Mouse (Mus musculus) testis, postnatal 14 days (tissue): ENCODE results near the gene Gzmb.
"Not testable (repeated sequence)": the region's sequence is repeated elsewhere in the genome, so short reads cannot be mapped to it uniquely, and the experiment has no call there.

Source experiments
- DNase-seq: peaks from one replicate; pipeline ENCODE4 v3.0.0; 2021; ENCODE audit warnings: low spot score

The Gzmb gene

DNA sequence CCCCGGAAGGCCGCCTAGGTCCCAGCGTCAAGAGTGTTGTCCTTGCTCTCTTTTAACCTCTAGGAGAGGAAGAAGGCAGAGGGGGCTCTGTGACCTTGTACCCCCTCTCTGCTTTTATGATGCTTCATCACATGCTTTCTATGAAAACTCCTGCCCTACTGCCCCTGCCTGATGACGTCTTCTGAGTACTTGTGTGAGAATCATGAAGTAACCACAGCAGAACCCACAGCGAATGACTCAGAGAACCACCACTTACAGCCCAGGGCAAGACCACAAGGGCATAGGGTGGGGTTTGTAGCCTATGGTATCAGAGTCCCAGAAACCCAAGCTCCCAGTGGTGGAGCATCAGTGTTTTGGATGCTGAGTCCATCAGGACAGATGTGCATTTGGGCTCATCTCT lies at the start of gene Gzmb:
TSS of gene Gzmb (minus strand) at position 108 of the 400 bp plus-strand sequence.
- DNase-seq, result no peak

- DNase-seq, result not testable (repeated sequence)
Observed at GRCm38 (mm10) chr14:56311801-56312200, 49.7 kb upstream of the Gzmb start.

DNA sequence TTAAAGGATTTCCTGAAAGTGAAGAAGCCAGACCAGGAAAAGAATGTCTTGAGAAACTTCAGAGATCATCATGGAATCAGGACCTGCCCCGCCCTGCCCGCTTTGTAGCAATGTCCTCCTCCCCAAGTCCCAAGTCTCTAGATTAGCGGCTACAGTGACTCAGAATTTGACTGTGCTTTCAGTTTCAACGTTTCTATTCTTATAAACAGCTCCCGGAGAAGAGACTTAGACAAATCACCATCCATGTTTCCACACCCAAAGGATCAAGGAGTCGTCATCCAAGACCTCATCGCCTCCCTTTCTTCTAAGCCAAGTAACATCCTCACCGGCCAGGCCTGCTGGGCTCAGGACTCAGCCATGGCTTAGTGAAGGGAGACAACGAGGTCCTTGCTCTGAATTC lies 48.2 kb upstream of the Gzmb start:
- no peak for DNase-seq

- no peak for DNase-seq
Observed at GRCm38 (mm10) chr14:56304149-56304548, 42.1 kb upstream of the Gzmb start.

GRCm38 (mm10) chr14:56303506-56304025 lies 41.5 kb upstream of the Gzmb start:
- DNase-seq, result no peak

DNA sequence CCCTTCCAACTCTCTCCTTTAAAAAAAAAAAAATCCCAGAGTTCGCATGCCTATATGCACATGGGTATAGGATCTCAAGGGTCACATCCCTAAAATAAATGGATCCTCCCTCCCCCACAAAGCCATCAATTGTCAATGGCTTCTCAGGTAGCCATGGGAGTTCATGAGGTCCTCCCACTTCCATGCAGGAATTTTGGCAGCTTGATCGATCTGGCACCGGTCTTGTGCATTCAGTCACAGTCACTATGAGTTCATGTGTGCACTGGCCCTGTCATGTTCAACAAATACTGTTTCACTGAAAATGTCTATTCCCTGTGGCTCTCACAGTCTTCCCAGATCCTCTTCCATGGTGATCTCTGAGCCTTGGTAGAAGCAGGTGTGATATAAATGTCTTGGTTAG lies 40.0 kb upstream of the Gzmb start:
- no peak for DNase-seq

DNA sequence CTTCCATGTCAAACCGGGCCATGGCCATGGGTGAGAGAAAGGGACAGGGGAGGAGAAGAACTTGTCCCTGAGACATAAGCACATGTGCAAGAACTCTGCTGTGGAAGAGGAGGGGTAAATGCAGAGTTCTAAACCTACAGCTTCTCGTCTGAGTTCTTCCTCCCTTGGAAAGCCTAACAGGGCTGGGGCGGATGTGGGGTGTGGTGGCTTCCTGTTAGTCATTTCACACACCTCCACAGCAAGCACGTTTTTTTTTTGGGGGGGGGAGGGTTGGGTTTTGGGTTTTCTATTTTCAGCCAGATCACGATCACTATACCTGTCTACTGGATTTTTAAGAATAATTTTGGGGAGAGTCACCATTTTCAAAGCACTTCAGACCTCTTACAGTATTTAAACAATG lies 34.7 kb upstream of the Gzmb start:
- no peak for DNase-seq

DNA sequence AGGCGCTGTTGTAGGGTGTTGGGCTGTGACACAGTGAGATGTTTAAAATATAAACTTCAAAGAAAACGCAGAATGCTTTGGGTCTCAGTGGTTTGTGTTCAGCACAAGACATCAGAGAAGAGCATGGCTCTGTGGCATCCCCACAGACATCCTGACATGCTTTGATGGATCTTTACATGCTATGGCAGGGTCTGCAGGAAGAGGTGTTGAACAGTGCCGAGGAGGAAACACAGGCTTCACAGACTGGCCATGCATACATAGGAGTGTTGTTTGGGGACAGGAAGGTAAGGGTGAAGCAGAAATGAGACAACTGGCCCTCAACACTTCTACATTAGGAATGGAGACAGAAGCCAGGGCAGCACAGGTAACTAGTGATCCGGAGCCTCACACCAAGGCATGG lies 34.0 kb upstream of the Gzmb start:
- DNase-seq, result no peak

DNA sequence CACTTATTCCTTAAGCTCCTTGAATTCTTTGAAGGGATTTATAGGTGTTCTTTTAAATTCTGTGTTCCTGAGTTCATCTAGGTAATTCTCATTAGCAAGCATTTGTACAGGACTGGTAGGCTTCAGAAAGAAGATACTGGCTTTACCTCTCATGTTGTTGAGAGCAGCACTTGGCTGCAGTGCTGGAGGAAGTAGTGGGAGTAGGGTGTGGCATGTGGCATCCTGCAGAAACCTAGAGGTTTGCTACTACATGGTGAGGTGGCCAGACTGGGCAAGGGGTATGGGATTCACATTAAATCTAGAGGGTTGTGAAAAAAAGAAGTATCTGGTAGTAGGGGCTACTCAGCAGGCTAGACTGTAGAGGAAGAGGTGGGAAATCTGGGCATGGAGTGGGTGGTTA lies 31.1 kb upstream of the Gzmb start:
- DNase-seq, result no peak

DNA sequence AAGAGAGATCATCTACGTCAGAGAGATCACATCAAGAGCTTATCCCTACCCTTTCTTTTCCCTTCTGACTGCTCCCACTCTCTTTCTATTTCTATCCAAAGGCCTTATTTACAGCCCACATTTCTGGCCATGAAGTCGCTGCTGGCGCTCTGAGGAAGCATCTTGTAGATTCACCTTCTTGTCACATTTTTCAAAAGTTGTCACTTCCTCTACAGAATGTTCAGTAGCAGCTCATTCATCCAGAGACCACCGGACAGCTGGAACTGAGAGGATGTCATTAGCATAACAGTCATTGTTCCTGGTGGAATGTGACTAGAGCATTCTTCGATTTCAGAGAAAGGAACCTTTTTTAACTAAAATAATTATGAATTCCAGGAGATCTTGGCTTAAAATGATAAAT lies 26.6 kb upstream of the Gzmb start:
- no peak for DNase-seq

DNA sequence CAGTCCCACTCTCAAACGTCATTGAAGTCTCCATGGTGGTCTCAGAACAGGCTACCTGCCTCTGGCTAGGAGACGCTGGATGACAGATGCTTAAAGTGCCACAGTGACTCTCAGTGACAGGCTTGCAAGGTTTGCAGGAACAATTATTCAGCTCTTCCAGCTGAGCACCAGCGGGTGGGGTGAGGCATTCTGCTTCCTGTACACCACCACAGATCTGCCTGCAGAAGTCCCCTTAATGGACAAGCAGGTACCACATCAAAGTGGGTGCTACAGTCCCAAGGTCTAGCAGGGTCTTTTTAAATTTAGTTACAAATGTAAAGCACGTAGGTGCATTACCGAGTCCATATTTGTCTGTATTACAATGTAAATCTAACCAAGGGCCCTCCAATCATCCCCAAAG lies 25.7 kb upstream of the Gzmb start:
- DNase-seq, result no peak

DNA sequence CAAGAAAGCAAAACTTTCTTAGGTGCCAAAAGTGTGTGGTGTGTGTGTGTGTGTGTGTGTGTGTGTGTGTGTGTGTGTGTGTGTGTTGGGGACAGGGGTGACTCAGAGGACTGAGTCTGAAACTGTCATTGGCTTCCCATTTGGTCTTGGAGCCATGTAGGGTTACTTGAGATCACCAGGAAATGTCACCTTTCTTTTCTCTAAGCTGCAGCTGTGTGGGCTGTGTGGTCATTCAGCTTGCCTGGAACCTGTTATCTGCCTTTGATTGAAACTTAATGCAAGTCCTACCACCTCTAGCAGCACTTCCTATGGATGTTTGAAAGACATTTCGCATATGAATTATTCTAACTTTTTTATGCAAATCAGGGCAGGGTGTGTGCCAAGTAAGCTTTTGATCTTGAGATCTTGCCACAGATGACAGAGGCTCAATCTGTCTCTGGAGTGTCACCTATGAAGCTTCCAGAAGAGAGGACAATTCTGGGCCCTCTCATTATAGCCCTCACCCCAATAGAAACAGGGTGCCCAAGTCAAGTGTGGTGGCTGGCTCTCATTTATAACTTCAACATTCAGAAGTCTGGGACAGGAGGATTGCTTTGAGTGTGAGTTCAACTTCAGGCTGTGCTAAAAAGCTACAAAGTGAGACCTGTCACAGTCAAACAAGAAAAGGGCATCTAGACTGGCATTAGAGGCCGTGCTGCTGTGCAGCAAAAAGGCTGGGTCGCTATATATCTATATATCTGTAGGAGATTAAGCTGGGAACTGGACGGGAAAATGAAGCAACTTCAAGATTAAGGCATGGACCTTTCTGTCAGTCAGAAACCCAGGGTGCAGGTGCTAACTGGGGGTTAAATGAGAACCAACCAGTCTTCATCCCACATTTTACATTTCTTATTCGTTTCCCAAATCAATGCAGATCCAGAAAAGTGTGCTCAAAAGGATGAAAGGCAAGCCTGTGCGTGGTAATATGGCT lies 22.6 kb upstream of the Gzmb start:
- DNase-seq, result no peak

GRCm38 (mm10) chr14:56283816-56284215 lies 21.8 kb upstream of the Gzmb start:
- no peak for DNase-seq

DNA sequence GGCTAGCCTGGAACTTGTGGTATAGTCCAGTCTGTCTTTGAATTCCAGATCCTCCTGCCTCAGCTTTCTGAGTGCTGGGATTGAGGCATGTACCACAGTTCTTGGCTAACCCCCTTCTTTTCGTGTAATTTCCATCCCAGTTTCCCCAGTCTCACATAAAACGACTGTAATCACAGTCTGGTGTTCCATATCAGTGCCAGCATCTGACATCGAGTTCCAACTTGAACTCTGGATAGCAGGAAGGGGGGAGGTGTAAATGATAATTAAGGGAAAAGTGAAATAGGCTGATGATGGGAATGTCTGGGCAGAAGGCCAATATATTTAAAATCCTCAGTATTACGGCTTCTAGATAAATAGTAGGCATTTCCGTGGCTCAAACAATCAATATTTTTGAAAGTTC lies 19.0 kb upstream of the Gzmb start:
- no peak for DNase-seq

GRCm38 (mm10) chr14:56278691-56279090 lies 16.6 kb upstream of the Gzmb start:
- not testable (repeated sequence) for DNase-seq

- DNase-seq, result not testable (repeated sequence)
Observed at GRCm38 (mm10) chr14:56276096-56276495, 14.0 kb upstream of the Gzmb start.

DNA sequence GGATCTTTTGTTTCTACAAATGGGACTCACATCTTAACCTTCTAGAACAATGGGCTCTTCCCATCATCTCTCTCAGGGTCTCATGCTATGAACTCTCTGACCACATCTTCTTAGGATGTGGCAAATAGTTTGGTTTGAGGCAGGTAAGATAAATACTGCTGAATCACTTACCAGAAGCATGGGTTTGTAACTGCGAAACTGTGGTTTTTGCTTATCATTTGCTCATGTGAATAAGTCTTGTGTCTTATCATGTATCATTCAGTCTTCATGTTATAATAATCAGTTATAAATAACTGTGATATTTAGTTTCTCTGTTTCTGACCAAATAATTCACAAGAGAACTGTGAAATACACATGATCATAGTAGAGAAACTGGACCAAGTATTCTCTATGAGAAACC lies 4.0 kb upstream of the Gzmb start:
- no peak for DNase-seq

GRCm38 (mm10) chr14:56240409-56240808 lies 21.7 kb downstream of the Gzmb start:
- no peak for DNase-seq

GRCm38 (mm10) chr14:56234556-56234955 lies 27.5 kb downstream of the Gzmb start, which contains the start of gene Gzmc:
Gene Gzmc, minus strand, starts transcription at chr14:56234656.
- DNase-seq, result no peak

- DNase-seq, result no peak
Observed at GRCm38 (mm10) chr14:56211317-56211716, 50.7 kb downstream of the Gzmb start, which contains the start of gene Gzmf. Gene Gzmf, minus strand, starts transcription at chr14:56211417.
